In the genomic region with DNA sequence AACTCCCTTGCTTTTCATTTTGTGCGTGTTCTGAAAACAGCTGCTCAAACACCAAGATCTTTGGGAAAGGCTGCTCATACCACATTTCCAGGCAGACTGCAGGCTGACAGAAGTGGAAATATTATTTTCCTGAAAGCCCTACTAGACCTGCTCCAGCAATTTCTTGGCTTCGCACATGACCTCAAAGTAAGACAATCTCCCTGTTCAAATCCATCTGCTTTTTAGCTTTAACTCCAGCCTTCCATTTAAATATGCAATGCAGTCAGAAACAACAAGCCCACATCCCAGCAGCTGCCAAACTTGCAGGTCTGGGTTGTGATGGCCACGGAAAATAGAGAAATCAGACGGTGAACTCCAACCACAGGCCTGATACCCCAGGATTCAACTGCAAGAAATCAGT, we compare ENCODE assay signal across 21 mouse cellular contexts. TPM values are rescaled to one million over a fixed set of nuclear protein-coding genes. Genes with fewer than 3 reads are reported as not detected.
"Had no signal": no experiment of that assay in that cellular context is flagged by ENCODE, and none has a peak within 500 bp of the region (broad histone marks: within the 10 kb centered on the region; RNA-seq: fewer than 3 reads in every experiment).

No protein-coding gene starts in this region.

- H3K9ac ChIP-seq: kidney, embryonic 15.5 days; liver, embryonic 13.5 days; midbrain, embryonic 12.5 days; midbrain, embryonic 15.5 days; neural tube, embryonic 12.5 days; neural tube, embryonic 15.5 days; stomach, embryonic 15.5 days had no signal

- H3K9me3 ChIP-seq: kidney, embryonic 15.5 days; liver, embryonic 13.5 days; midbrain, embryonic 12.5 days; midbrain, embryonic 15.5 days; neural tube, embryonic 12.5 days; neural tube, embryonic 15.5 days; stomach, embryonic 15.5 days had no signal

- H3K4me1 ChIP-seq: kidney, embryonic 15.5 days; liver, embryonic 13.5 days; midbrain, embryonic 12.5 days; midbrain, embryonic 15.5 days; neural tube, embryonic 12.5 days; neural tube, embryonic 15.5 days; stomach, embryonic 15.5 days had no signal

- ATAC-seq: midbrain, embryonic 15.5 days had no signal

- H3K4me2 ChIP-seq: kidney, embryonic 15.5 days; liver, embryonic 13.5 days; midbrain, embryonic 12.5 days; midbrain, embryonic 15.5 days; neural tube, embryonic 12.5 days; neural tube, embryonic 15.5 days; stomach, embryonic 15.5 days had no signal

- H3K4me3 ChIP-seq: kidney, embryonic 15.5 days; liver, embryonic 13.5 days; midbrain, embryonic 12.5 days; midbrain, embryonic 15.5 days; neural tube, embryonic 12.5 days; neural tube, embryonic 15.5 days; stomach, embryonic 15.5 days had no signal

- H3K27ac ChIP-seq: kidney, embryonic 15.5 days; liver, embryonic 13.5 days; macrophage; midbrain, embryonic 12.5 days; midbrain, embryonic 15.5 days; neural tube, embryonic 12.5 days; neural tube, embryonic 15.5 days; stomach, embryonic 15.5 days had no signal

- DNase-seq: kidney, adult 11 months; kidney, adult 8-10 months; kidney, postnatal 10 days; kidney, postnatal 36 days; liver, embryonic 13.5 days; lung, adult 2 months; lung, postnatal 14 days; right cerebral cortex, adult 18-20 months; right cerebral cortex, postnatal 14 days; right cerebral cortex, postnatal 4 days; thymus, adult 18-20 months; thymus, postnatal 36 days had no signal

- H3K27me3 ChIP-seq: kidney, embryonic 15.5 days; liver, embryonic 13.5 days; midbrain, embryonic 12.5 days; midbrain, embryonic 15.5 days; neural tube, embryonic 12.5 days; neural tube, embryonic 15.5 days; stomach, embryonic 15.5 days had no signal

- H3K36me3 ChIP-seq: kidney, embryonic 15.5 days; liver, embryonic 13.5 days; midbrain, embryonic 12.5 days; midbrain, embryonic 15.5 days; neural tube, embryonic 12.5 days; neural tube, embryonic 15.5 days; stomach, embryonic 15.5 days had no signal

RNA-seq across cellular contexts. Expression of a gene that starts 39.3 kb away (rescaled TPM):
- polyA plus RNA-seq: kidney, embryonic 15.5 days; liver, adult 2 months; liver, embryonic 13.5 days; liver, embryonic 16.5 days; macrophage; midbrain, embryonic 12.5 days; midbrain, embryonic 15.5 days; neural tube, embryonic 12.5 days had no signal
